8 mouse cellular contexts compared by ENCODE assay signal in the genomic region with DNA sequence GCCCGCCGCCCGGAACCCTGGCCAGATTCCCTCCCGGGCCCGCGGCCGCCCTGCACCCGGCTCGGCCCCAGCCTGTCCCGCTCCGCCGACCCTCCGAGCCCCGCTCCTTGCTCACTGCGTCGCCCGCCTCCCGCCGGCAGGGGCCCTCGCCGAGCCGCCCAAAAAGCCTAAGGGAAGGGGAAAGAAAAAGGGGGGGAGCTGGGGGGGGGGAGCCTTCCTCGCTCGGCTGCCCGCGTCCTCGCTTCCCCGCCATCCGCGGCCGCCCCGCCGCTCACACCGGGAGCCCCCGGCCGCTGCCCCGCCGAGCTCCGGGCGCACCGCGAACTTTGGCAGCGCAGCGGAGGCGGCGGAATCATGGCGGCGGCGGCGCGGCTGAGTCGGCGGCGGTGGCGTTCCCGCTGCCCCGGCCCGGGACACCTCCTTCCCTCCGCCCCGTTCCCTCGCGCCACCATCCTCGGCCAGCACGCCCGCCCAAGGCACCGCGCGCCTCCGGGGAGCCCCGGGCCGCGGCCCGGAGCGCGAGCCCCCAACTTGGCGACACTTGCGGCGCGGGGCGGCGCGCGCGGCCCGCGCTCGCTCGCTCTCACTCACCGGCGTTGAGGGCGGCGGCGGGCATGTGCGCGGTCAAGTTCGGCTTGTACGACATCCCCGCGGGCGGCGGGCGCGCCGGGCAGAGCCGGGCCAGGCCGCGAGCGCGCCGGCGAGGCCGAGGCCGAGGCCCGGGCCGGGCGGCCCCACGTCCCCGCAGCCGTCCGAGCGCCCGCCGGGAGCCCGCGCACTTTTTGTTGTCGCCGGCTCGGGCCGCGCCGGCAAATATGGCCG. TPM values are rescaled to one million over a fixed set of nuclear protein-coding genes. Genes with fewer than 3 reads are reported as not detected.
DNase-seq lines count a peak whose midpoint lies in the region; ATAC-seq and TF ChIP-seq lines count a peak whose summit lies in the region.

No protein-coding gene starts in this region.

- H3K4me3 ChIP-seq in E14TG2a.4 (replicated peaks; ENCODE audit: low read length), result peak overlapping the region; percentile 93
- peak overlapping the region; percentile 98 for H3K4me3 ChIP-seq in forebrain, embryonic 11.5 days (ENCODE audit: low read depth, low read length)
- peak overlapping the region; percentile 98 for H3K4me3 ChIP-seq in limb, embryonic 12.5 days (replicated peaks)
- H3K4me3 ChIP-seq in midbrain, embryonic 12.5 days, result peak overlapping the region; percentile 99

- peaks cover 30% of the 10 kb centered on the region for H3K36me3 ChIP-seq in E14TG2a.4 (ENCODE audit: insufficient read depth, low read length)
- peaks cover 5% of the 10 kb centered on the region for H3K36me3 ChIP-seq in forebrain, embryonic 11.5 days (ENCODE audit: control insufficient read depth, insufficient read depth, low read length)
- H3K36me3 ChIP-seq in limb, embryonic 12.5 days, result peaks cover 23% of the 10 kb centered on the region
- H3K36me3 ChIP-seq in midbrain, embryonic 12.5 days, result peaks cover 10% of the 10 kb centered on the region

- peak; percentile 69 to 81 for DNase-seq in adrenal gland, postnatal 36 days
- peak; percentile 87 for DNase-seq in forebrain, embryonic 11.5 days (ENCODE audit: low spot score)
- DNase-seq in heart, postnatal 4 days, result peak; percentile 82
- DNase-seq in spleen, postnatal 14 days (ENCODE audit: low spot score in 2 of 2), result peak; percentile 42 to 66
- no peak for DNase-seq in frontal cortex, postnatal 25 days (ENCODE audit: low spot score in 2 of 2)

- H3K9ac ChIP-seq in forebrain, embryonic 11.5 days (ENCODE audit: low read length), result peak overlapping the region; percentile 100
- peak overlapping the region; percentile 100 for H3K9ac ChIP-seq in limb, embryonic 12.5 days (replicated peaks)
- peak overlapping the region; percentile 100 for H3K9ac ChIP-seq in midbrain, embryonic 12.5 days (replicated peaks)

- no peaks in the 10 kb centered on the region for H3K27me3 ChIP-seq in E14TG2a.4 (ENCODE audit: insufficient read depth, low read length)
- no peaks in the 10 kb centered on the region for H3K27me3 ChIP-seq in forebrain, embryonic 11.5 days (ENCODE audit: control insufficient read depth, insufficient read depth, low read length)
- H3K27me3 ChIP-seq in limb, embryonic 12.5 days, result no peaks in the 10 kb centered on the region
- H3K27me3 ChIP-seq in midbrain, embryonic 12.5 days, result no peaks in the 10 kb centered on the region

- peak; percentile 6; the same call in 1 of the 2 replicates for ATAC-seq in forebrain, embryonic 11.5 days (replicated peaks; ENCODE audit: low FRiP score)
- 0 out of 2 replicates have a peak, but pooled peaks have one; percentile 5 for ATAC-seq in limb, embryonic 12.5 days (ENCODE audit: insufficient number of reproducible peaks, insufficient read depth, low FRiP score, low TSS enrichment, low read depth)
- ATAC-seq in midbrain, embryonic 12.5 days (ENCODE audit: low FRiP score, low read depth), result no peak

- TF ChIP-seq CTCF in E14TG2a.4 (conservative IDR thresholded peaks at IDR 0.05; ENCODE audit: low read length), result no peak

- H3K4me2 ChIP-seq in forebrain, embryonic 11.5 days (ENCODE audit: low read depth, low read length, severe bottlenecking), result peak overlapping the region; percentile 90
- peak overlapping the region; percentile 94 for H3K4me2 ChIP-seq in limb, embryonic 12.5 days
- peak overlapping the region; percentile 94 for H3K4me2 ChIP-seq in midbrain, embryonic 12.5 days (replicated peaks)

- peaks cover 72% of the 10 kb centered on the region for H3K4me1 ChIP-seq in E14TG2a.4 (replicated peaks; ENCODE audit: low read depth, low read length)
- H3K4me1 ChIP-seq in forebrain, embryonic 11.5 days (replicated peaks; ENCODE audit: control insufficient read depth, insufficient read depth, low read length), result peaks cover 13% of the 10 kb centered on the region
- peaks cover 21% of the 10 kb centered on the region for H3K4me1 ChIP-seq in limb, embryonic 12.5 days (replicated peaks)
- peaks cover 37% of the 10 kb centered on the region for H3K4me1 ChIP-seq in midbrain, embryonic 12.5 days

- under 1% methylated on average over 75 of the region's 132 CpGs for WGBS in forebrain, embryonic 11.5 days
- WGBS in limb, embryonic 12.5 days, result 0% methylated on average over 64 of the region's 132 CpGs
- under 1% methylated on average over 27 of the region's 132 CpGs for WGBS in midbrain, embryonic 12.5 days

- peak overlapping the region; percentile 99 for H3K27ac ChIP-seq in forebrain, embryonic 11.5 days (ENCODE audit: low read depth, low read length)
- peak overlapping the region; percentile 99 for H3K27ac ChIP-seq in limb, embryonic 12.5 days
- peak overlapping the region; percentile 99 for H3K27ac ChIP-seq in midbrain, embryonic 12.5 days (replicated peaks)

- H3K9me3 ChIP-seq in E14TG2a.4 (ENCODE audit: low read length), result no peaks in the 10 kb centered on the region
- no peaks in the 10 kb centered on the region for H3K9me3 ChIP-seq in forebrain, embryonic 11.5 days (ENCODE audit: control insufficient read depth, low read length)
- no peaks in the 10 kb centered on the region for H3K9me3 ChIP-seq in limb, embryonic 12.5 days
- no peaks in the 10 kb centered on the region for H3K9me3 ChIP-seq in midbrain, embryonic 12.5 days

RNA-seq across cellular contexts. Expression of gene Cdk2ap1, which starts 8.9 kb away (rescaled TPM):
- total RNA-seq in adrenal gland, postnatal 36 days (2021), result 100 to 1,000 TPM; 155 to 187 TPM
- polyA plus RNA-seq in forebrain, embryonic 11.5 days (2014; fragmentation: Nextera tagmentation; extraction: Ambion mirVana), result 310 and 367 TPM in 2 replicates
- total RNA-seq in heart, postnatal 4 days (2021), result 100 to 1,000 TPM; 201 to 202 TPM
- polyA plus RNA-seq in limb, embryonic 12.5 days (2016; fragmentation: Nextera tagmentation; extraction: Ambion mirVana), result 68.4 and 218 TPM in 2 replicates
- polyA plus RNA-seq in midbrain, embryonic 12.5 days (2016; fragmentation: Nextera tagmentation; extraction: Ambion mirVana), result 107 and 111 TPM in 2 replicates

RNA-seq across cellular contexts. Expression of gene 2810006K23Rik, which starts 26.0 kb away (rescaled TPM):
- total RNA-seq in adrenal gland, postnatal 36 days (2021), result 10 to 100 TPM; 14.8 to 15.0 TPM
- polyA plus RNA-seq in forebrain, embryonic 11.5 days (2014; fragmentation: Nextera tagmentation; extraction: Ambion mirVana), result 17.9 and 20.2 TPM in 2 replicates
- total RNA-seq in heart, postnatal 4 days (2021), result 10 to 100 TPM; 11.7 to 13.0 TPM
- polyA plus RNA-seq in limb, embryonic 12.5 days (2016; fragmentation: Nextera tagmentation; extraction: Ambion mirVana), result 15.8 and 17.2 TPM in 2 replicates
- 22.8 and 23.7 TPM in 2 replicates for polyA plus RNA-seq in midbrain, embryonic 12.5 days (2016; fragmentation: Nextera tagmentation; extraction: Ambion mirVana)

RNA-seq across cellular contexts. Expression of gene Mphosph9, which starts 26.2 kb away (rescaled TPM):
- 10 to 100 TPM in 1 of 2 experiments, 1 to 10 TPM in 1; 6.8 to 10.4 TPM for total RNA-seq in adrenal gland, postnatal 36 days (2021)
- polyA plus RNA-seq in forebrain, embryonic 11.5 days (2014; fragmentation: Nextera tagmentation; extraction: Ambion mirVana), result 21.2 and 22.2 TPM in 2 replicates
- total RNA-seq in heart, postnatal 4 days (2021), result 10 to 100 TPM; 12.1 to 13.9 TPM
- polyA plus RNA-seq in limb, embryonic 12.5 days (2016; fragmentation: Nextera tagmentation; extraction: Ambion mirVana), result 18.8 and 19.7 TPM in 2 replicates
- polyA plus RNA-seq in midbrain, embryonic 12.5 days (2016; fragmentation: Nextera tagmentation; extraction: Ambion mirVana), result 18.1 and 19.6 TPM in 2 replicates

Comparison
In these comparisons a context has a peak if more than half of its experiments do, and no peak if none do; other contexts are left out.
1. DNase-seq: peak in adrenal gland, postnatal 36 days (2 of 2), forebrain, embryonic 11.5 days (single experiment), heart, postnatal 4 days (single experiment) and spleen, postnatal 14 days (2 of 2); none in frontal cortex, postnatal 25 days (0 of 2).
2. Peak in every context shown above with its lines, with median percentiles within 50 percentile points of each other: H3K4me3 ChIP-seq, H3K27ac ChIP-seq, H3K4me2 ChIP-seq and H3K9ac ChIP-seq.